Mouse (Mus musculus) neural tube, embryonic 13.5 days (tissue): ENCODE data around the gene Yars. TPM values are rescaled to one million over a fixed set of nuclear protein-coding genes. Genes with fewer than 3 reads are reported as not detected.
"Not testable (repeated sequence)": the region's sequence is repeated elsewhere in the genome, so short reads cannot be mapped to it uniquely, and the experiment has no call there.

Experiments used
- ATAC-seq: fragments of 200-750 bp; cut with Nextera tagmentation; 2 replicates; pipeline ENCODE4 v1.8.0; 2017; ENCODE audit warnings: low read depth, mild to moderate bottlenecking, moderate TSS enrichment, moderate library complexity
- H3K27ac ChIP-seq: fragments of 300-500 bp; sonication (generic); replicated peaks from 2 replicates; pipeline ENCODE4 v1.5.1; 2015; ENCODE audit warnings: moderate library complexity, mild to moderate bottlenecking, inconsistent platforms
- H3K27me3 ChIP-seq: fragments of 300-500 bp; sonication (generic); 2 replicates; pipeline ENCODE4 v1.6.1; 2015; ENCODE audit warnings: mild to moderate bottlenecking, inconsistent platforms
- H3K36me3 ChIP-seq: fragments of 300-500 bp; sonication (generic); 2 replicates; pipeline ENCODE4 v1.6.1; 2015; ENCODE audit warnings: mild to moderate bottlenecking, inconsistent platforms
- H3K4me1 ChIP-seq: fragments of 300-500 bp; sonication (generic); replicated peaks from 2 replicates; pipeline ENCODE4 v1.6.1; 2015; ENCODE audit warnings: inconsistent platforms
- H3K4me2 ChIP-seq: fragments of 300-500 bp; sonication (generic); 2 replicates; pipeline ENCODE4 v1.6.1; 2015; ENCODE audit warnings: inconsistent platforms, mild to moderate bottlenecking, moderate library complexity
- H3K4me3 ChIP-seq: fragments of 300-500 bp; sonication (generic); 2 replicates; pipeline ENCODE4 v1.5.1; 2015; ENCODE audit warnings: mild to moderate bottlenecking, inconsistent platforms
- H3K9ac ChIP-seq: fragments of 300-500 bp; sonication (generic); 2 replicates; pipeline ENCODE4 v1.6.1; 2015; ENCODE audit warnings: moderate library complexity, mild to moderate bottlenecking, inconsistent platforms
- H3K9me3 ChIP-seq: fragments of 300-500 bp; sonication (generic); 2 replicates; pipeline ENCODE4 v1.6.1; 2016; ENCODE audit warnings: inconsistent platforms
- WGBS: fragments of 180-500 bp; shearing (Covaris S2); methylation state at CpG from one replicate; pipeline ENCODE4 v1.1.7; 2015; 5-methylcytosine and 5-hydroxymethylcytosine counted together
- polyA plus RNA-seq: library from polyadenylated mRNA; unstranded; fragments of >200 nt; fragmentation: Nextera tagmentation; extraction: Ambion mirVana; gene quantifications from 2 replicates; pipeline ENCODE4 v1.2.1, GENCODE M21; 2015

Yars gene
- polyA plus RNA-seq, 1 experiment from 2014 or later = 106 TPM

DNA sequence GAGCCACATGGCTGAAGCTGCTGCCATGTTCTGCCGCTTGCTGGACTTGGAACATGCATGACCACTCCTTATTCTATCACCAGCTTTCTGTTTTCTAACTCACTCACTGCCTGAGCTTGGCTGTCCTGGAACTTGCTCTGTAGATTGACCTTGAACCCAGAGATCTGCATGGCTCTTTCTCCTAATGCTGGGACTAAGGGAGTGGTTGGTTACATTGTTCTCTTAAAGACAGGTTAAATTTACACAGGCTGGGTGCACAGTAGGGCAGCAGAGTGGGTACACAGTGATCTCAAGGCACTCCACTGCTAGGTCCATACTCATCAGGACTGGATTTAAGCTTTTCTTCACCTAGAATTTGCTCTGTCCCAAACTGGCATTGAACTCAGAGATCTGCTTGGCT, 4.7 kb downstream of the Yars start:
- H3K4me1 ChIP-seq = peaks cover 21% of the 10 kb centered on the region
- no peaks in the 10 kb centered on the region for H3K27me3 ChIP-seq
- no peak overlapping the region for H3K4me3 ChIP-seq
- ATAC-seq = no peak
- WGBS = 88% methylated on average over 1 of the region's 1 CpGs
- peaks cover 45% of the 10 kb centered on the region for H3K36me3 ChIP-seq
- H3K27ac ChIP-seq = no peak overlapping the region
- H3K4me2 ChIP-seq = no peak overlapping the region
- no peak overlapping the region for H3K9ac ChIP-seq
- no peaks in the 10 kb centered on the region for H3K9me3 ChIP-seq

DNA sequence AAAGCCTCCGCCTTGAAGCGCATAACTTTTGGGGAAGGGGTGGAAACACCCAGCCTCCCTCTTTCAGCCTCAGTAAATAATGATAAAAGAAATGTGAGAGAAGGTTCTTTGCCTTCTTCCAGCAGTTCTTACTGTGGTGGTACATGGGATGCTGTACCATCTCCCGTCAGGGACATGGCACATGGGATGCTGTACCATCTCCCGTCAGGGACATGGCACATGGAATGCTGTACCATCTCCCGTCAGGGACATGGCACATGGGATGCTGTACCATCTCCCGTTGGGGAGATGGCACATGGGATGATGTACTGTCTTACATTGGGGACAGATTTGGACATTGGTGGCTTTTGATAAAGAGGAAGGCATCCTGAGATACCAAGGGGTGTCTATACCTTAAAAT, 8.0 kb downstream of the Yars start:
- 95% methylated on average over 6 of the region's 6 CpGs for whole genome bisulfite sequencing
- Histone ChIP-seq H3K36me3 (peaks cover 70% of the 10 kb centered on the region), H3K4me1 (no peaks in the 10 kb centered on the region), H3K27me3 (no peaks in the 10 kb centered on the region), H3K4me3 (no peak overlapping the region), H3K27ac (no peak overlapping the region), H3K9ac (no peak overlapping the region), H3K9me3 (no peaks in the 10 kb centered on the region), H3K4me2 (no peak overlapping the region)
- no peak for ATAC-seq

GRCm38 (mm10) chr4:129204655-129205054, 15.1 kb downstream of the Yars start:
- Histone ChIP-seq H3K9me3 (no peaks in the 10 kb centered on the region), H3K9ac (no peak overlapping the region), H3K4me3 (no peak overlapping the region), H3K36me3 (peaks cover 96% of the 10 kb centered on the region), H3K27me3 (no peaks in the 10 kb centered on the region), H3K27ac (no peak overlapping the region), H3K4me2 (no peak overlapping the region), H3K4me1 (no peaks in the 10 kb centered on the region)
- no peak for ATAC-seq
- WGBS = 95% methylated on average over 10 of the region's 10 CpGs

- 94% methylated on average over 8 of the region's 8 CpGs for WGBS
- peaks cover 95% of the 10 kb centered on the region for H3K36me3 ChIP-seq
These were observed 17.2 kb downstream of the Yars start for GRCm38 (mm10) chr4:129206792-129207191.

DNA sequence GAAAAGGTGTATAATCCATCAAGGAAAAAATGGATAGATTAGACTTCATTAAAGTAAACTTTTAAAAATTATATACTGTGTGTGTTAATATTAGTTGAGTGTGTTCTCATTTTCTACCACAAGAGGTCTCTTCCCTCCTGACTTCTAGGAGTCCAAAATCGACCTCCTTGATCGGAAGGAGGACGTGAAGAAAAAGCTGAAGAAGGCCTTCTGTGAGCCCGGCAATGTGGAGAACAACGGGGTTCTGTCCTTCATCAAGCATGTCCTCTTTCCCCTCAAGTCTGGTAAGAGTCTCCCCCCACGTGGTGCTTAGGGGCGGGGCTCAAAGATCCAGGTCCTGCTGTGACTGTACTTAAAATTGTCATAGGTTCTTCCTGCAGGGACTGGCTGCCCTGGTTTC, 19.9 kb downstream of the Yars start:
- no peaks in the 10 kb centered on the region for H3K27me3 ChIP-seq
- peaks cover 93% of the 10 kb centered on the region for H3K36me3 ChIP-seq
- H3K4me3 ChIP-seq = no peak overlapping the region
- H3K9me3 ChIP-seq = no peaks in the 10 kb centered on the region
- no peak overlapping the region for H3K4me2 ChIP-seq
- no peak overlapping the region for H3K9ac ChIP-seq
- ATAC-seq = no peak
- H3K27ac ChIP-seq = no peak overlapping the region
- no peaks in the 10 kb centered on the region for H3K4me1 ChIP-seq
- WGBS = 59% methylated on average over 7 of the region's 7 CpGs

More at GRCm38 (mm10) chr4:129206792-129207191, 17.2 kb downstream of the Yars start:
- Histone ChIP-seq H3K4me1 (no peaks in the 10 kb centered on the region), H3K27ac (no peak overlapping the region), H3K27me3 (no peaks in the 10 kb centered on the region), H3K4me2 (no peak overlapping the region), H3K9ac (no peak overlapping the region), H3K4me3 (no peak overlapping the region), H3K9me3 (no peaks in the 10 kb centered on the region)
- no peak for ATAC-seq

DNA sequence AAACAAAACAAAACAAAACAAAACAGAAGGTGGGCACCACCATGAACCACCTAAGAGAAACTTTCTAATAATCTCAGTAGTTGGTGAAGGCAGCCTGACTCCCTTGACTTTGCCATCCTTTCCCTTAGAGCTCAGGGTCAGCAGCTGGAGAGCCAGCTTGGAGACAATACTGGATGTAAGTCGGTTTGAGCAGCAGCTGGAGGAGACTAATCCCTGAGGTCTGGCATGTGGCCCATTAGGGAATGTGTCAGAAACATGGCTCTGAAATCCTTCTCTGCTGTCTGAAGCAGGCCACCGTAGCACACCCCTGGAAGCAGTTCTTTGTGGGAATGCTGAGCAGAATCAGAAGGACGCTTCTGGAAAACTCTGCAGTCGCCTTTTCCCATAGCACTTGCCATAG, 21.9 kb downstream of the Yars start:
- Histone ChIP-seq H3K4me2 (no peak overlapping the region), H3K4me3 (no peak overlapping the region), H3K9me3 (no peaks in the 10 kb centered on the region), H3K4me1 (no peaks in the 10 kb centered on the region), H3K36me3 (peaks cover 94% of the 10 kb centered on the region), H3K27me3 (no peaks in the 10 kb centered on the region), H3K9ac (no peak overlapping the region), H3K27ac (no peak overlapping the region)
- no peak for ATAC-seq
- 83% methylated on average over 4 of the region's 4 CpGs for WGBS

GRCm38 (mm10) chr4:129212486-129212885, 22.9 kb downstream of the Yars start:
- H3K27ac ChIP-seq, H3K4me2 ChIP-seq, ATAC-seq, H3K4me3 ChIP-seq, H3K9me3 ChIP-seq, H3K27me3 ChIP-seq, H3K4me1 ChIP-seq, H3K9ac ChIP-seq: not testable (repeated sequence)
- WGBS = 78% methylated on average over 3 of the region's 3 CpGs
- H3K36me3 ChIP-seq = peaks cover 94% of the 10 kb centered on the region

- Histone ChIP-seq H3K27ac (no peak overlapping the region), H3K4me1 (peaks cover 13% of the 10 kb centered on the region), H3K9me3 (no peaks in the 10 kb centered on the region), H3K4me2 (no peak overlapping the region), H3K27me3 (no peaks in the 10 kb centered on the region), H3K36me3 (peaks cover 99% of the 10 kb centered on the region), H3K9ac (no peak overlapping the region), H3K4me3 (no peak overlapping the region)
- WGBS = 85% methylated on average over 7 of the region's 7 CpGs
- ATAC-seq = no peak
These were observed 29.1 kb downstream of the Yars start for GRCm38 (mm10) chr4:129218569-129219175.

DNA sequence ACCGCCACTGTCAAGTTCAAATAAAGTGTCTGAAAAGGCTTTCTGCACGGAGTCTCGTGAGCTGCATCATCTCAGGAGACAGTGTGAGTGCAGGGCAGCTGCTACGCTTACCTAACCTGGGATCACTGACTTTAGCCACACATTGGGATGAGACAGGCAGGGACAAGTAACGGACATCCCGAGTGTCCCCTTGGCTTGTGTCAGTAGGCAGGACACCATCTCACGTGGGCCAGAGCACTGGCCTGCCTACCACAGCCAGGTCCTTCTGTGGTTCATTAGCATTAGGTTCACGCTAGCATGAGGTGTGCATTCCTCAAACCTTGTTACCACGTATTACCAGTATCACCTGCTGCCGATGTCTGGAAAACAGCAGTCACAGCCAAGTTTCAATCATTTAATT, 29.6 kb downstream of the Yars start:
- no peak overlapping the region for H3K4me3 ChIP-seq

DNA sequence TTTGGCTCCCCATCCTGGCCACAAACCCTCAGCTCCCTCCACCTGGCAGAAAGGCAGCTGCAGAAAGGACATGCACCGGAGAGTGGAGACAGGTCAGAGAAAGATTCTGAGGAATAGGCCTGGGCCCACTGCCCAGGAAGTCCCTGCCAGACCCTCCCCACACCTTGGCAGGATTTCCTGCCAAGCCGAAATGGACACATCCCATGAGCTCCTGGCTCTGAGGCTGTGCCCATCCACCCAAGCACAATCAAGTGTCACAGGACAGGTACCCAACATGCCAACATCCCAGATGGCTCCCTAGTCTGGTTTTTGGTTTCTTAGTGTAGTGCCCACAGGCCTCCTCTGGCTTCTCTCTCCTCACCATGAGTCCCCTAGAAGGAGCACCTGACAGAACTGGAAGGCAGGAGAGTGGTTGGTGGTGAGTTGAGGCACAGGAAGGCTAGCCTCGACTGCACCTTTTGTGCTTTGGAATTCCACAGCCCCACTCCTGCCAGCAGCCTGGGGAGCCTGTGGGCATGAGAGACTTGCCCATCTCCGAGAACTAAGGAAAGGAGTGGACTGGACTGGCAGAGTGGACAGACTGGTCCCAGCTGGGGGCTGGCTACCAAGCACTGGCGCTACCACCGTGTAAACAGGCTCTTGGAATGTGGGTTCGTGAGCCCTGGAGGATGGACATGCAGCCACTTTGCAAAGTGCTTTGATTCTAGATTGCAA, 31.0 kb downstream of the Yars start:
- WGBS = 84% methylated on average over 7 of the region's 7 CpGs
- peaks cover 25% of the 10 kb centered on the region for H3K4me1 ChIP-seq
- no peak overlapping the region for H3K27ac ChIP-seq
- no peak overlapping the region for H3K4me2 ChIP-seq
- H3K36me3 ChIP-seq = peaks cover 95% of the 10 kb centered on the region
- H3K9ac ChIP-seq = no peak overlapping the region
- H3K27me3 ChIP-seq = no peaks in the 10 kb centered on the region; the same call in 1 of the 2 replicates
- H3K9me3 ChIP-seq = no peaks in the 10 kb centered on the region
- no peak overlapping the region for H3K4me3 ChIP-seq
- no peak for ATAC-seq

More for the DNA sequence above, 29.6 kb downstream of the Yars start:
- Histone ChIP-seq H3K9me3 (no peaks in the 10 kb centered on the region), H3K27ac (no peak overlapping the region), H3K4me2 (no peak overlapping the region), H3K4me1 (peaks cover 18% of the 10 kb centered on the region), H3K27me3 (no peaks in the 10 kb centered on the region), H3K9ac (no peak overlapping the region), H3K36me3 (peaks cover 99% of the 10 kb centered on the region)
- no peak for ATAC-seq
- 88% methylated on average over 10 of the region's 10 CpGs for WGBS

DNA sequence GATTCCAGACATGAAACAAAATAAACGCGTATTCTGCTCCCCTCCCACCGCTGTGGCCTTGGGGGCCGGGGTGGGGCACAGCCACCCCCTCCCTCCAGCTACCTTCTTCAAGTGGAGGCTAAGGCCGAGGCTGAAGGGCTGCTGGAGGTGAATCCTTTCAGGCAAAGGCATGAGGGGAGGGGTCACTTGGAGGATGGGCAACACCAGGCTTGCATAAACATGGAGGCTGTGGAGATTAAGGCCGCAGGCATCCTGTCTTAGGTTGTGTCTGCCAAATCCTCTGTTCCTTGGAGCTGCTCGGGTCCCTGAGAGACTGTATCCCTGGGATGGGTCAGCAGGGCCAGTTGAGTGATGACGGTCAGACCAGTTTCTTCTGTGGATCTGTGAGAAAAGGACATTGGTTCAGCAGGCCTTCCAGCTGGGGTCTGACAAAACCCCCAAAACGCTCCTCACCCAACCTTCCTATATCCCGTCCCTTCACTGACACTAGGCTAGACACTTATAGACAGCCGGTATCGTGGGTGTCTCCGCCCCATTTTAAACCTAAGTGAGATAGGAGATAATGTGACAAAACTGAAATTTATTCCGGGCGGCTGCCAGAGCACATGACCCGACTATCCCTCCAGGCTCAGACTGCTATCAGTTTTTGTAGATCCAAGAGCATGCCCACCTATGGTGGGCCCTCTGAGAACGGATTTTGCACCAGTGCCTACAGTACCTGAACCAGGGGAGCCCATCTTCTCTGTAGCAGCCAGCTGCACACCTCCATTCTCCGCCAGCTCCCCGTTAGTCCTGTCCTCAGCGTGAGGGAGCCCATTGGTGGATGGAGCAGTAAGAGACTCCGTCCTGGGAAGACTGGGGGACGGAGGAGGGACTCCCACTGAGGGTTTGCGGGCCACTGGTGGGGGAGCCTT, 31.8 kb downstream of the Yars start:
- H3K4me3 ChIP-seq = no peak overlapping the region
- H3K27ac ChIP-seq = no peak overlapping the region
- peaks cover 33% of the 10 kb centered on the region for H3K4me1 ChIP-seq
- H3K9ac ChIP-seq = no peak overlapping the region
- H3K4me2 ChIP-seq = no peak overlapping the region
- WGBS = 82% methylated on average over 23 of the region's 23 CpGs
- no peak for ATAC-seq
- H3K27me3 ChIP-seq = no peaks in the 10 kb centered on the region; the same call in 1 of the 2 replicates
- peaks cover 87% of the 10 kb centered on the region for H3K36me3 ChIP-seq
- no peaks in the 10 kb centered on the region for H3K9me3 ChIP-seq
